Mouse (Mus musculus): ENCODE data around the gene Ylpm1. TPM values are rescaled to one million over a fixed set of nuclear protein-coding genes. Genes with fewer than 3 reads are reported as not detected.

Ylpm1 gene
- polyA plus RNA-seq, 1 experiment, result 9.3 TPM

GRCm38 (mm10) chr12:85009776-85010175 lies 13.7 kb downstream of the Ylpm1 start:
- no peak for DNase-seq (ENCODE audit: low read depth)

DNA sequence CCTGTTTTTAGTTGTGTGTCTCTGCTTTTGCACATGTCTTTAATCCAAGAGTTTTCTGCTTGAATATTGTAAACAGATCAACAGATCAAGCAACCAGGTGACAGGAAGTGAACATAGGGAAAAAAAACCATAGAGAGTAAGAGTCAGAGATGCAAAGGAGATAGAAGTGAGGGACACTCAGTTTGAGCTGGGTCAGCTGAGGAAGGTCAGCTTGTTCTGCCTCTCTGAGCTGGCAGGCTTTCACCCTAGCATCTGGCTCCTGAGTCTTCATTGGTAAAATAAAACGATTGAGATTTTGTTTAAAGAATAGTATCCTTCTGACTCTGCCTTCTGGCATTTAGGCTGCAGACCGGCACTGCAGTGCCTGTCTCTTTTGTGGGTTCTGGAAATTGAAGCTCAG lies 14.4 kb downstream of the Ylpm1 start:
- no peak for DNase-seq (ENCODE audit: low read depth)

DNA sequence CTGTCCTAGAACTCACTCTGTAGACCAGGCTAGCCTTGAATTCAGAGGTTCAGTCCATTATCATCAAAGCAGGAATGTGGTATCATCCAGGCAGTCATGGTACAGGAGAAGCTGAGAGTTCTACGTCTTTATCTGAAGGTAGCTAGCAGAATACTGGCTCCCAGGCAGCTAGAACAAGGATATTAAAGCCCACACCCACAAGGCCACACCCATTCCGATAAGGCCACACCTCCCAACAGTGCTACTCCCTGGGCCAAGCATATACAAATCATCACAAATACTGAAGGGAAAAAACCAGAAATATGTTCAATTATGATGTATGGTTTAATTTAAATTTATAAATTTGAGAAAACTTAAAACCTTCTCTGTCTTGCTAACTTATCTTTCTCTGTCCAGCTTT lies 16.1 kb downstream of the Ylpm1 start:
- DNase-seq (ENCODE audit: low read depth), result no peak

GRCm38 (mm10) chr12:85022071-85022470 lies 25.9 kb downstream of the Ylpm1 start:
- DNase-seq (ENCODE audit: low read depth), result no peak

DNA sequence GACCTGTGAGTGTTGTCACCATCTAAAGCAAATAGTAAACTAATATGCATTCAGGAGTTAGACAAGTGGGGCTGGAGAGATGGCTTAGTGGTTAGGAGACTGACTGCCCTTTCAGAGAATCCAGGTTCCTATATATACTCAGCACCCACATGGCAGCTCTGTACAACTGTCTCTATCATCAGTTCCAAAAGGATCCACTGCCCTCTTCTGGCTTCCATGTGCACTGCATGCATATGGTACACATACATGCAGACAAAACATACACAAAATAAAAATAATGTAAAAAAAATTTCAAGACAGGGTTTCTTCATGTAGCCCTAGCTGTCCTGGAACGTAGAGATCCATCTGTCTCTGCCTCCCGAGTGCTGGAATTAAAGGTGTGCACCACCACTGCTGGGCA lies 36.6 kb downstream of the Ylpm1 start:
- DNase-seq (ENCODE audit: low read depth), result no peak

DNA sequence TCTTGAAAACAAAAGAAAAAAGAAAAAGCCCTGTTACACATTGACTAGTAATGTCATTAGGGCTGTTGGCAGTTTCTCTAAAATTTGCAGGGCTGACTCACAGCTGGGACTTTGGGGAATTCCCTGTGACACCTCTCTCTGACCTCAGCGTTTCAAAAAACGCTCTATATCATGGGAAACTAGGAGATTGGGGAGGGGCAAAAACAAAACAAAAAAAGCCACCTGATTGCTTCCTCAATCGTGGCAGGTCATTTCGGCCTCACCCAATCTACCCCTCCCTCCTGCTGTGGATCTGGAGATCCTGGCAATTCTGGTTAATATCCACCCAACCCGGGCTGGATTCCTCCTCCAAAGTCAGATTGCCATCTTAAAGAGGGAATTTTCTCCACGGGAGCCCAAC lies 55.1 kb downstream of the Ylpm1 start:
- no peak for DNase-seq (ENCODE audit: low read depth)

DNA sequence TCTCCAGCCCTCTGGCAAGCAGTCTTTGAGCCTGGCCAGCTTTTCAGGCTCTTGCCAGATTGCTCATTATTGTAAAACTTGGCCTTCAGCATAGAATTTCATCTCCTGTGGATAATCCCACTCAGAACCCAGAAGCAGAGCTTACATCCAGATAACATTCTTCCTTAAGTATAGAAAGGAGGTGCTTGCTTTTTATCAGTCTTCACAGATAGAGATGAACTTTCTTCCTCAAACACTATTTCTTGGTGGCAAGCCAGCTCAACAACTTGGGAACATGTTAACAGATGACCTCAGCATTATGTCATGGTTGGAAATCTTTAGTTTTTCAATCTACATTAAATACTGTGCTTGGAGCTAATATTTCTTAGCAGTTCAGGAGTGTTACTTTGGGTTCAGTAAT lies 74.9 kb downstream of the Ylpm1 start:
- no peak for DNase-seq (ENCODE audit: low read depth)

DNA sequence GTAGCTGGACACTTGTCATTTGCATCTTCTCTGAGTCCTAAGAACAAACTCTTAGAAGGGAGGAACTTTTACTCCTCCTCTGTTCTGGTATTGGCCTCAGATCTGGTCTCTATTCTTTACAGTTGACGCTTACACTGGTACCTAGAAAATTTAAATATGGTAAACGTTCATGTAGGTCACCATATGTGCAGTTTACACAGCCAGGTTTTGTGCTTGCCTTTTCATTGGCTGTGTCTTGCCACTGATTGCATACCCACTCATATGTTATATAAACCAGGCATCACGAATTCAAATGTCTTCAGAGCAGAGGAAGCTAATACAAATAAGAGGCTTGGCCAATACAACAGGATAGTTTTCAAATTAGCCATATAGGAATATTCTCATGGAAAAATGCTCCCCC lies 81.0 kb downstream of the Ylpm1 start:
- DNase-seq (ENCODE audit: low read depth), result no peak

GRCm38 (mm10) chr12:85084257-85084656 lies 88.1 kb downstream of the Ylpm1 start:
- DNase-seq (ENCODE audit: low read depth), result peak; percentile 37

GRCm38 (mm10) chr12:85084941-85085340 lies 88.8 kb downstream of the Ylpm1 start:
- no peak for DNase-seq (ENCODE audit: low read depth)

- DNase-seq (ENCODE audit: low read depth), result no peak
Observed at GRCm38 (mm10) chr12:85087845-85088244, 91.7 kb downstream of the Ylpm1 start.

- DNase-seq (ENCODE audit: low read depth), result no peak
Observed at GRCm38 (mm10) chr12:85091190-85091589, 95.1 kb downstream of the Ylpm1 start.

- no peak for DNase-seq (ENCODE audit: low read depth)
Observed at GRCm38 (mm10) chr12:85092214-85092613, 96.1 kb downstream of the Ylpm1 start.

DNA sequence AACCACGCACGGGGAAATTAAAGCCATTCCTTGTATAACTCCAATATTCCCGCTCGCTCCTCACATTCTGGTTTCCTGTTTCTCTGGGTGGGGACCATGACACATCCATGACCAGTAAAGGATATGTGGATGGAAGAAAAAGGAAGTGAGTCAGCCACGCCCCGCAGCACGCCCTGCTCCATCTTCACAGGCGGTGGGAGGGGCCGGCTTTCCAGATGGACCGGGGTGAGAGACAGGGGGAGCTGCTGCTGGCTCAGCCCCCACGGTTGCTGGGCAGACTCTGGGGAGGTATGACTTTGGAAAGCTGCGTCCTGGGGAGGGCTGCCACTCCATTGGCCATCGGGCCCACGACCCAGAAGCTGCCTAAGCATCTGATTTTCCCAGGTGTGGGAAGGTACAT lies 97.9 kb downstream of the Ylpm1 start:
- DNase-seq (ENCODE audit: low read depth), result no peak

DNA sequence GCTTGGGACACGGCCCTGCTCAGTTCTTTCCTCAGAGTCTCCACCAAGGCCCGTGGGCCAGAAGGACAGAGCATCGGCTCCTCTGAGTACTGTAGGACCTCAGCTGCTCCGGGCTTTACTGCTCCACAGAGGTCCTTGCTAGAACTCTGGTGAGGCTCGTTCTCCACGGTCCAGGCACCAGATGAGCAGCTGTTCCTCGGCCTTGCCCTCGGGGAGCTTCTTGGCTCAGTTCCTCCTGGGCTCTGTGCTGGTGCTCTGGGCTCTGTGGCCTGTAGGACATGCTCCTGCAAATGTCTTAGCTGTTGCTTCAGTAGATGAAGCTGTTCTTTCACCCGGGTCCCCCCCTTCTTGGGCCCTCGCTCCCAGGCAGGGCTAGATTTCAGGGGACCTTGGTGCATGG lies 98.6 kb downstream of the Ylpm1 start:
- DNase-seq (ENCODE audit: low read depth), result no peak

- DNase-seq (ENCODE audit: low read depth), result no peak
Observed at GRCm38 (mm10) chr12:85095146-85095545, 99.0 kb downstream of the Ylpm1 start.

DNA sequence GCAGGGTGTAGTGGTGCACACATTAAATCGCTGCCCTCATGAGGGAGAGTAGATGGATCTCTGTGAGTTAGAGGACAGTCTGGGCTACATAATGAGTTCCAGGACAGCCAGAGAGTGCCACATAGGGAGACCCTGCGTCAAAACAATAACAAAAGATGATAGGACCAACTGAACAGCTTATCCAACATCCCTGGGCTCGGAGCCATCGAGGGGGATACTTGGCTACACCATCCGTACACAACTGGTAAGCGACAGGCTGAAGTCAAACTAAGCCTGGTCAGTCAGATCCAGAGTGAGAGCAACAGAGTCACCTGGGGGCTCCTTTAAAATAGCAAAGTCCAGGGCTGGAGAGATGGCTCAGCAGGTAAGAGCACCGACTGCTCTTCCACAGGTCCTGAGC lies 99.7 kb downstream of the Ylpm1 start:
- no peak for DNase-seq (ENCODE audit: low read depth)

GRCm38 (mm10) chr12:85101001-85101400 lies 104.9 kb downstream of the Ylpm1 start:
- no peak for DNase-seq (ENCODE audit: low read depth)

DNA sequence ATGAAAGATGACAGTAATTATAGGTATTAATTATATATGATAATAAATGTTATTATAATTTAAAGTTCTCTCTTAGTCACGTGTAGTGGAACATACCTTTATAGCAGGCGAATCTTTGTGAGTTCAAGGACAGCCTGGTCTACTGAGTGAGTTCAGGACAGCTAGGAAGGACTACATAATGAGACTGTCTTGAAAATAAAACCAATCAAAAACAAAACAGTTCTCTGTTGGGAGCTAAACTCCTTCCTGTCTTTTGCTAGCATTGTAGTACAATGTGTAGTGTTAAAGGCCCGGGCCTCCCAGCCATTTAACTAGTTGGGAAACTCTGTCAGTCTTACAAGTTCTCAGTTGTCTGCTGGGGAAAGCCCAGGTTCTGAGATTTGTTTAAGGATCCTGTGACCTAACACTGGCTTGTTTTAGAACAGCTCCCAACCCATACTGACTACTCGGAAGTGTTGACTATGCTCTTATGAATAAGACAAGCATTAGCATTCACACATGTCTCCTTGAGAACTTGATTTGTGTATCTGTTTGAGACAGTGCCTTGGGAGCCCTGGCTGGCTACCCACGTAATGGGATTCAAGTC lies 105.5 kb downstream of the Ylpm1 start:
- no peak for DNase-seq (ENCODE audit: low read depth)

DNA sequence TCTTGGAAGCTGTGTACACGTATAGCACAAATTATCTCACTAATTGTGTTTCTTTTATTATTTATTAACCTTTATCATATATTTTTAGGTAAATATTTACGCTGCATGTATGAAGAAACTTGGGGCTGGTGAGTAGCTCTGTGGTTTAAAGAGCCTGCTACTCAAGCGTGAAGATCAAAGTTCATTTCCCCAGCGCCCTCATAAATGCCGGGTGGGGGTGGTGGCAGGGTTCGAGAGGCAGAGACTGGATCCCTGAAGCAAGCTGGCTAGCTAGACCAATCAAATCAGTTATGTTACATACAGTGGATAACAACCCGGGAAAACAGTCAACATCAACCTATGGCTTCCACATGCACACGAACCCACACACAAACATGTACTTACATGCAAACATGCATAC lies 107.0 kb downstream of the Ylpm1 start:
- no peak for DNase-seq (ENCODE audit: low read depth)

- DNase-seq (ENCODE audit: low read depth), result no peak
Observed at GRCm38 (mm10) chr12:85104789-85105188, 108.7 kb downstream of the Ylpm1 start.

DNA sequence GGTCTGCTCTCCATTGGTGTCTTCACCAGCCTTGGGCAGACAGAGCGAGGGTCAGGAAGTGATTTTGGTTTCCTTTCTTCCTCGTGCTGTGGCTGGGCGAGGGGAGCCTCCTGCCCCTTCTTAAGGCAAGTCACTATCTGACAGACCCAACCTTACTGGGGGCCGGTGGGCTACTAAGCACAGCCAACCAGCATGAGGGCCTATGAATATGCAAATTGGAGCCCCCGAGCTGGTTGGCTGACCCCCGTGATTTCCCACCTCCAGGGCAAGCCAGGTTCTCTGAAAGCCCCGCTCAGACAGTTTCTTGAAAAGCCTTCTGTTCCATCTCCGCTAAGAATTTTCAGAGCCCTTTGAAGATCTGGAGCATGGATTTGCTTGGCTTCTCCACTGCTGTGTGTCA lies 110.2 kb downstream of the Ylpm1 start:
- DNase-seq (ENCODE audit: low read depth), result no peak

DNA sequence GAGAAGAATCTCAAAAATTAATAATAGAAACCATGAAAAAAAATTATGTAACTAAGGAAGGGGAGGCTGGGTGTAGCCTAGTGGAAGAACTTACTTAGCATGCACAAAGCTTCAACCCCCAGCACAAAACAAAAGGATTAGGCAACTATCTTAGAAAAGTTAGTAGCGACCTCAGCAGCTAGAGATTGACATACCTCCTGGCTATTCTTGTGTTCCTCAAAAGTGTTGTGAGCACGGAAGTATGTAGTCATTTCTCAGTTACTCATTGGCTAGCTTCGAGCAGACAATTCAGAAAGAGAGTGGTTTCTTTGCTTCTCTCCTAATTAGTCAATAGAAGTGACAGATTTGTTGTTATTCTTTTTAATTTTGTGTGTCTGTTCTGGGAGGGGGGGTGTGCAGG lies 112.5 kb downstream of the Ylpm1 start:
- DNase-seq (ENCODE audit: low read depth), result no peak

- no peak for DNase-seq (ENCODE audit: low read depth)
Observed at GRCm38 (mm10) chr12:85109426-85109825, 113.3 kb downstream of the Ylpm1 start.
